Mouse (Mus musculus) heart, embryonic 15.5 days (tissue): Measurements from ENCODE around the gene Uqcrfs1. TPM values are rescaled to one million over a fixed set of nuclear protein-coding genes. Genes with fewer than 3 reads are reported as not detected.

Experiments
- ATAC-seq: fragments of 200-750 bp; cut with Nextera tagmentation; replicated peaks from 2 replicates; pipeline ENCODE4 v1.8.0; 2017; ENCODE audit warnings: low read depth, moderate TSS enrichment; ENCODE audit not compliant: insufficient number of reproducible peaks, insufficient read depth, low FRiP score
- H3K27ac ChIP-seq: fragments of 300-500 bp; sonication (generic); 2 replicates; pipeline ENCODE4 v1.5.1; 2015; ENCODE audit warnings: mild to moderate bottlenecking, inconsistent platforms
- H3K27me3 ChIP-seq: fragments of 300-500 bp; sonication (generic); 2 replicates; pipeline ENCODE4 v1.6.1; 2015; ENCODE audit warnings: inconsistent platforms
- H3K36me3 ChIP-seq: fragments of 300-500 bp; sonication (generic); 2 replicates; pipeline ENCODE4 v1.6.1; 2015; ENCODE audit warnings: mild to moderate bottlenecking, inconsistent platforms
- H3K4me1 ChIP-seq: fragments of 300-500 bp; sonication (generic); replicated peaks from 2 replicates; pipeline ENCODE4 v1.6.1; 2015; ENCODE audit warnings: inconsistent platforms
- H3K4me2 ChIP-seq: fragments of 300-500 bp; sonication (generic); 2 replicates; pipeline ENCODE4 v1.6.1; 2015; ENCODE audit warnings: inconsistent platforms, mild to moderate bottlenecking, moderate library complexity
- H3K4me3 ChIP-seq: fragments of 300-500 bp; sonication (generic); 2 replicates; pipeline ENCODE4 v1.5.1; 2015; ENCODE audit warnings: mild to moderate bottlenecking, inconsistent platforms
- H3K9ac ChIP-seq: fragments of 300-500 bp; sonication (generic); 2 replicates; pipeline ENCODE4 v1.6.1; 2015; ENCODE audit warnings: mild to moderate bottlenecking, inconsistent platforms
- H3K9me3 ChIP-seq: fragments of 300-500 bp; sonication (generic); replicated peaks from 2 replicates; pipeline ENCODE4 v1.6.1; 2016; ENCODE audit warnings: inconsistent platforms
- WGBS: fragments of 180-500 bp; shearing (Covaris S2); methylation state at CpG from one replicate; pipeline ENCODE4 v1.1.7; 2015; ENCODE audit warnings: mixed read lengths; 5-methylcytosine and 5-hydroxymethylcytosine counted together
- polyA plus RNA-seq: library from polyadenylated mRNA; unstranded; fragments of >200 nt; fragmentation: Nextera tagmentation; extraction: Ambion mirVana; gene quantifications from 2 replicates; pipeline ENCODE4 v1.2.1, GENCODE M21; 2015

Gene Uqcrfs1
- polyA plus RNA-seq, 1 experiment from 2014 or later: 706 TPM

DNA sequence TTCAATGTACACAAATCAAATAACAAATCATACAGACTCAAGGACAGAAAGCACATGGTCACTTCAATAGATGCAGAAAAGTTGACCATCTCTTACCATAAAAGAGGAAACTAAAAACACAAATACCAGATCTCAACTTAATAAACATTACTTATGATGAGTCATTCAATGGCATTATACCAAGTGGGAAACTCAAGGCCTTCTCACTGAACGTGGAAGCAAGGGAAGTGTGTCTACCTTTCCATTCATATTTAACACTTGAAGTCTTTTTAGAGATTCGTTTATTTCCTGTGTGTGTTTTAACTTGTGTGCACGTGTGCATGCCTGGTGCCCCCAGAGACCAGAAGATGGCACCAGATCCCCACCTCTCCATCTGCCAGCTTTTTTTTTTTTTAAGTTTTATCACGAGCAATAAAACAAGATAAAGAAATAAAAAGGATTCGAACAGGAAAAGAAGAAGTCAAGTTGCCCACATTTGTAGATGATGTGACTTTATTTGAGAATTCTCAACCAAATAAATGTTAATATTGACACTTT lies 8.0 kb upstream of the Uqcrfs1 start:
- 24% methylated on average over 5 of the region's 5 CpGs for WGBS
- ATAC-seq: no peak
- Histone ChIP-seq H3K27me3 (no peaks in the 10 kb centered on the region; the same call in 1 of the 2 replicates), H3K4me2 (no peak overlapping the region), H3K4me1 (no peaks in the 10 kb centered on the region), H3K9ac (no peak overlapping the region), H3K4me3 (no peak overlapping the region), H3K9me3 (no peaks in the 10 kb centered on the region), H3K36me3 (no peaks in the 10 kb centered on the region), H3K27ac (no peak overlapping the region)

DNA sequence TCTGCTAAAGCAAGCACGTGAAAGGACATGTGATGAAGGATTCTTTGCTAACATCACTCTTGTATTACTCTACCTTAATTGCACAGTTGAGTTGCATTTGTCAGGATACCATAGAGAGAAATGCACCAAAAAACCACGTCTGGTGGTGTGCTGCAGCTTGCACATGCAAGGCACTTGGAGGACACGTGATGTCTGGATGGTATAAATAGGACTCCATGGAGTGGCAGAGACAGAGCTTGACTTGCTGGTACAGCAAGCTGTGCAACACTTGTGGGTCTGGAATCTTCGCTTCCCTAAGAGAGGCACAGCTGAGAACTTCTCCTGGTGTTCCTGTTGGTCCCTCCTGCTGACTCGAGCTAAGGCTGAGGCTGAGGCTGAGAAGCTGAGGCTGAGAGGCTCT lies 4.2 kb upstream of the Uqcrfs1 start:
- Histone ChIP-seq H3K36me3 (no peaks in the 10 kb centered on the region), H3K4me1 (peaks cover 3% of the 10 kb centered on the region), H3K27ac (no peak overlapping the region), H3K4me2 (no peak overlapping the region), H3K4me3 (no peak overlapping the region), H3K9me3 (no peaks in the 10 kb centered on the region), H3K27me3 (no peaks in the 10 kb centered on the region; the same call in 1 of the 2 replicates), H3K9ac (no peak overlapping the region)
- WGBS: 62% methylated on average over 5 of the region's 5 CpGs
- ATAC-seq: no peak

DNA sequence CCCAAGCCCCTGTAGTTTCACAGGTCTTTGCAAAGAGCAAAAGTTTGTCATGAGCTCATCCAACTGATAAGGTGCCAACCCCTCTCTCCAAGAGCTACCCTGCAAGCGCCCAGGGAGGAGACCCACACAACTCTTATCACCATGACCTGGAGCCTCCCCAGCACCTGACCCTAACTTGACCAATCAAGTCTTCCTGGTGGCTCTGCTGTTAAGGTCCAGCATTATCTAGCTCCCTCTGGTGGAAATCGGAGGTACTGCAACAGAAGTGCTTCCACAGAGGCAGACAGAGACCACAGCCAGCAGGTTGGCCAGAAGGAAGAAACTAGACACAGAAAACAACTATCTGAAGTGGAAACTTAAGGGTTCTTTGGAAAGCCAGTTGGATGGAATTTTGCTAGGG lies 3.7 kb upstream of the Uqcrfs1 start:
- no peaks in the 10 kb centered on the region for H3K36me3 ChIP-seq
- no peak overlapping the region for H3K27ac ChIP-seq
- peaks cover 8% of the 10 kb centered on the region for H3K4me1 ChIP-seq
- H3K27me3 ChIP-seq: no peaks in the 10 kb centered on the region; the same call in 1 of the 2 replicates
- no peak overlapping the region for H3K4me2 ChIP-seq
- ATAC-seq: no peak
- H3K4me3 ChIP-seq: no peak overlapping the region
- H3K9ac ChIP-seq: no peak overlapping the region
- no peaks in the 10 kb centered on the region for H3K9me3 ChIP-seq
- WGBS: 3% methylated on average over 2 of the region's 2 CpGs

DNA sequence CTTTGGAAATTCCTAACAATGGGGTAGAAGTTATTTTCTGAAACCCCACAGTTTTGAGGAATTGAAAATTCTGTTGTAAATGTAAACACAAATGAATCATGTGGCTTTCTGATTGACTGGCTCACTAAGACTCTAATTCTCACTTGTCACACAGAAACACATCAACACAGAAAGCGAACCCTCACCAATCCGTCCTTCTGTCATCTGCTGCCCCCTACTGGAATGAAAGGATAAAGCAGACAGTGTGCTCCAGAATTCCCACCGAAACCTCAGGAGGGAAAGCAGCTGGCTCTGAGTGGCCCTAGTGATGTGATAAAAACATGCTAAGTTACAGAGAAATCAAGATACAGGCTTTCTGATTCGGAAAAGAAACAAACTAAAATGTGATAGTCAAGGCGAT lies 14.4 kb downstream of the Uqcrfs1 start:
- H3K9ac ChIP-seq: no peak overlapping the region
- no peak overlapping the region for H3K4me2 ChIP-seq
- H3K36me3 ChIP-seq: no peaks in the 10 kb centered on the region
- H3K4me1 ChIP-seq: no peaks in the 10 kb centered on the region
- no peak for ATAC-seq
- H3K4me3 ChIP-seq: no peak overlapping the region
- no peaks in the 10 kb centered on the region for H3K9me3 ChIP-seq
- 6% methylated on average over 5 of the region's 5 CpGs for WGBS
- H3K27me3 ChIP-seq: no peaks in the 10 kb centered on the region
- no peak overlapping the region for H3K27ac ChIP-seq

DNA sequence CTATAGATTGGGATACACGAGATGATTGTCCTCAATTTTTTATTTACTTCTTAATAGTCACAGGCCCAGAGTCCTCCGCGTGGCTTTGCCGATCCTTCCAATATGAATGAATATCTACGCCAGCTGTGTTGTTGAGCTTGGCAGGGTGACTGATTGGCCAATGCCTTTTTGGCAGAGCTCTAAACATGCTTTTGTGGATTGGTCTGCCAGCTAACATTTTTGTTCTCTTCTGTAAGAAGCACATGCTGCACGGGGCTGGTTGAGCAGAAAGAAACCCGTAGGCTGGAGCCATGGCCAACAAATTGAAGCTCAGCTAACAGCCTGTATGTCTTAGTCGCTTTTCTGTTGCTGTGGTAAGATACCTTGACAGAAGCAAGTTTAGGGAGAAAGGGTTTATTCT lies 20.2 kb downstream of the Uqcrfs1 start:
- Histone ChIP-seq H3K4me3 (no peak overlapping the region), H3K36me3 (no peaks in the 10 kb centered on the region), H3K9ac (no peak overlapping the region), H3K4me1 (0 out of 2 replicates have a peak, but pooled peaks cover 3% of the 10 kb centered on the region), H3K27ac (no peak overlapping the region), H3K9me3 (no peaks in the 10 kb centered on the region), H3K4me2 (no peak overlapping the region), H3K27me3 (no peaks in the 10 kb centered on the region)
- 80% methylated on average over 8 of the region's 8 CpGs for WGBS
- no peak for ATAC-seq

DNA sequence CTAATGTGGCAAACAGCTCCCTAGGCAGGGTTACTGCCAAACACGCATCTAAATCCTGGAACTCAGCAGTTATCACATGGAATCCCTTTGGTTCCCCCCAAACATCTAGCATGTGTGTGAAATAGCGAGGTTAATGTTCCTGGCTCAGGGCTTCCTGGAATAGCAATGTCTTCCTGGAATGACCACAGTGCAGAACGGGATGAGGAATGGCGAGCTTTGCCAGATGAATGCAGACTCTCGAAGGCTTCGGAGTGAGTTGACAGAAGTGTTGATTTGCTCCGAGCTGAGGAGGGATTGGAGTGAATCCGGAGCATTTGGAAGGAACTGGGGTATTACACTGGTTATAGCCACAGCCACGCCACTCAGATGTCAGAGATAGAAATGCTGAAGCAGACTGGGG lies 21.2 kb downstream of the Uqcrfs1 start:
- no peak overlapping the region for H3K4me3 ChIP-seq
- H3K4me1 ChIP-seq: 0 out of 2 replicates have a peak, but pooled peaks cover 3% of the 10 kb centered on the region
- H3K4me2 ChIP-seq: no peak overlapping the region
- no peak overlapping the region for H3K27ac ChIP-seq
- H3K9me3 ChIP-seq: no peaks in the 10 kb centered on the region
- no peaks in the 10 kb centered on the region for H3K36me3 ChIP-seq
- H3K9ac ChIP-seq: no peak overlapping the region
- 67% methylated on average over 9 of the region's 9 CpGs for WGBS
- no peaks in the 10 kb centered on the region for H3K27me3 ChIP-seq
- ATAC-seq: no peak

DNA sequence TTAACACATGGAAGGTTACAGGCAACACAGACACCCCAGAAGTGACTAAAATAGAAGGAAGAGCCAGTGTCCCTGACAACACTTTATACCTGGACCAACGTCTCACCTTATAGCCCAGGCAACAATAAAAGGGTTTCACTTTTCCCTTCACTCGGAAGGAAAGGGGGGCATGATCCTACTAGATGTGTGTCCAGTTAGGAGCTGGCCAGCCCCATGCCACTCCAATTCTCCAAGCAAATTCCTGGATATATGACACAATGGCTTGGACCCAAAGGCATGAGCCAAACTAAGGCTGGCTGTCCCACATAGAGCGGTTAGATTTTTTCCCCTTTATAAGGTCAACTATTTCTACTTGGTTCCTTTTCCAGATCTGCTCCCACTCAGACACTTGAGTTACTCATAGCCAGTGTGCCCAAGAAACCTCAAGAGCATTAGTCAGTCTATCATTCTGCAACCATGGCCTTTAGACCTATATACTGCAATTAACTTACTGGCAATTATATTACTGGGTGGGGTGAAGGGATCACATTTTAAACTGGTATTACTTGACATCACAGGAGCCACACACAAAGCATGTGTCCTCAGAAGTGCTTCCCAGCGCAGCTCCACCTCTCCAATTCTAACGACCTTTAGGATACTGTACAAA lies 21.8 kb downstream of the Uqcrfs1 start:
- Histone ChIP-seq H3K36me3 (no peaks in the 10 kb centered on the region), H3K9me3 (no peaks in the 10 kb centered on the region), H3K27me3 (no peaks in the 10 kb centered on the region), H3K9ac (no peak overlapping the region), H3K4me2 (no peak overlapping the region), H3K27ac (no peak overlapping the region), H3K4me1 (0 out of 2 replicates have a peak, but pooled peaks cover 3% of the 10 kb centered on the region), H3K4me3 (no peak overlapping the region)
- ATAC-seq: no peak
- WGBS: 88% methylated on average over 5 of the region's 5 CpGs

DNA sequence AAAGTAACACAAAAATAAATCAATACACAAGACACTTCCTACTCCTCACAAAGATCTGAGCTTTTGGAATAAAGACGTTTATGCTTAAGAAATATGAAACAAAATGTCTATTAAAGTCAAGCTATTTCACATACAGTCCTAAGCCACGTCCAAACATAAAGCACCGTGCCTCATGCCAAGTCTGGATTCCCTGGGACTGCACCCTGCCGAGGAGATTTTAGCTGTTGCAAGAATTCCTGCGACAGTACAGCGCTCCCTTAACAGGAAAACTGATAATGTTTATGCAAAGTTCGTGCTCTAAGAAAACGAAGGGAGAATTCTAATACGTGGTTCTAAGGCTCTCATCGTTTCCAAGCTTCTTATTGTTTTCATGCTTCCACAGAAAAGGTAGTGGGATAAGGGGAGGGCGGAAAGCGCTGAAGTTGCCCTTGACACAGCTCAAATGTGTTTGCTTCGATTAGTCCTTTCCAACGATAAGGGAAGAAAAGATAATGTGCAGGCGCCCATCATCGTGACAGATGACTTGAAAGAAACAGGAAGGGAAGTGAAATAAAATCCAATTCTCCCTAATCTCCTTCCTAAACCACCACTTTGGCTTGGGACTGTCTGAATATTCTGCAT lies 23.8 kb downstream of the Uqcrfs1 start:
- WGBS: 34% methylated on average over 16 of the region's 16 CpGs
- H3K9me3 ChIP-seq: no peaks in the 10 kb centered on the region
- H3K27ac ChIP-seq: no peak overlapping the region
- no peaks in the 10 kb centered on the region for H3K36me3 ChIP-seq
- peak overlapping the region; percentile 28 for H3K4me3 ChIP-seq
- H3K27me3 ChIP-seq: no peaks in the 10 kb centered on the region
- peak overlapping the region; percentile 52 for H3K4me2 ChIP-seq
- 0 out of 2 replicates have a peak, but pooled peaks cover 3% of the 10 kb centered on the region for H3K4me1 ChIP-seq
- no peak for ATAC-seq
- H3K9ac ChIP-seq: no peak overlapping the region; the same call in 1 of the 2 replicates

DNA sequence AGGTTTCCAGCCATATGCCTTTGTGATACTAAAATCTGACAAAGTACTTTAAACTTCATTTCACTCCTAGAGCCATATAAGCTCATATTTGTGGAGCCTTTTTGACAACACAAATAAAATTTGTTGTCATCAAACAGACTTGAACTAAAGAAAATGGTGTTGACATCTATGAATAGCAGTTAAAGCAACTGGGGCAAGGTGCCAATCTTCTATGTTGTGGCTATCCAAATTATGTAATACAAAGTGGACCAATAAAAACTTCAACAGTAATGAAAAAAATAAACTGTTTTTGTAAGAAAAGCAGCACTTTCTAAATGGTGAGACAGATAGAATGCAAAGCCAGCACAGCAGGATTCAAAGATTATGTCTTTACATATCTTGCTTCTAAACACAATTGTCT lies 27.0 kb downstream of the Uqcrfs1 start:
- Histone ChIP-seq H3K27me3 (no peaks in the 10 kb centered on the region), H3K27ac (no peak overlapping the region), H3K4me3 (no peak overlapping the region), H3K9me3 (no peaks in the 10 kb centered on the region), H3K9ac (no peak overlapping the region), H3K4me2 (no peak overlapping the region), H3K4me1 (0 out of 2 replicates have a peak, but pooled peaks cover 3% of the 10 kb centered on the region), H3K36me3 (no peaks in the 10 kb centered on the region)
- ATAC-seq: no peak

DNA sequence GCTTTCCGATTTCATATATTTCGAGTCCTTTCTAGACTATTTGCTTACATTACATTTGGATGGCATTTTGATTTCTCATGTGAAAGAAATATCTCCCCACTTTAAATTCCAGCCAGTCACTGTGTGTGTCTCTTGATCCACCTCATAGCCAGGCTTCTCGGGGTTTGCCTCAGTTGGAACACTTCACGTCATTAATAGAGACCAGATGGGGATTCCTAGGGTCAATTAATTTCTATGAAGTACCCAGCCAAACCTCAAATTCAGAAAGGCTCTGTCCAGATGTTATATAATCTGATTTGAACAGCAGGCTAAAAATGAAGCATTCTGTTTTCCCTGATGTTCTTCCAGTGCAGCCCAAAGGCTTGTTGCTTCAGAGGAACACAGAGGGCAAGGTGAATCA lies 37.5 kb downstream of the Uqcrfs1 start:
- H3K27ac ChIP-seq: no peak overlapping the region
- no peaks in the 10 kb centered on the region for H3K9me3 ChIP-seq
- H3K4me1 ChIP-seq: no peaks in the 10 kb centered on the region
- ATAC-seq: no peak
- H3K9ac ChIP-seq: no peak overlapping the region
- 72% methylated on average over 4 of the region's 4 CpGs for WGBS
- H3K4me3 ChIP-seq: no peak overlapping the region
- H3K27me3 ChIP-seq: no peaks in the 10 kb centered on the region
- no peak overlapping the region for H3K4me2 ChIP-seq
- no peaks in the 10 kb centered on the region for H3K36me3 ChIP-seq

DNA sequence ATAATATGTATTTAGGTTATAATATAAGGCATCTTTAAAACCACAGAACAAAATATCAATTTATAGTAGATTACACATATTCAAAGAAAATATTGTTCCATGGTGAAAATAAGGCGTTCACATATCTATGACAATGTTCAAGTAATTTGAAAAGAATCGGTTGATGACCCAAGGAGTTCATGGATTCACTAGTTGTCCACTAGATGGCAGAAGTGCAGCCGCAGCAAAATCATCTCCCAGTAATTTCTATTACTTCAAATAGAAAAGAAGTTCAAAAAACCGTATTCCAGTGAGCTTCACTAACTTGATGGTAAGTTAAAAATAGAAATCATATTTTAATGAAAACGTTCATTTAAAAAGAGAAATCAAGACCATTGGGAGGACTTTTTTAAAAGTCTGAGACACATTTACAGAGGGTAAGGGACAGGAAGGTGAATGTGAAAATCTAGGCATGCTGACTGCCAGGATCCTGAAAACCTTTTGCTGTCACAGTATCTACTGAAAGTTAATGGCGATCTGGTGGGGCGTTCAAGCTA lies 43.2 kb downstream of the Uqcrfs1 start:
- Histone ChIP-seq H3K4me2 (peak overlapping the region; percentile 24; the same call in 1 of the 2 replicates), H3K9me3 (no peaks in the 10 kb centered on the region), H3K36me3 (no peaks in the 10 kb centered on the region), H3K4me1 (no peaks in the 10 kb centered on the region), H3K9ac (no peak overlapping the region), H3K27me3 (no peaks in the 10 kb centered on the region), H3K27ac (no peak overlapping the region), H3K4me3 (no peak overlapping the region)
- 28% methylated on average over 7 of the region's 7 CpGs for WGBS
- ATAC-seq: no peak
